ENCODE assay signal across 14 mouse cellular contexts in genomic region chr10:80989446-80989845, GRCm38 (mm10). TPM values are rescaled to one million over a fixed set of nuclear protein-coding genes. Genes with fewer than 3 reads are reported as not detected.
DNase-seq lines count a peak whose midpoint lies in the region.
"Had no signal": no experiment of that assay in that cellular context is flagged by ENCODE, and none has a peak within 500 bp of the region (broad histone marks: within the 10 kb centered on the region; RNA-seq: fewer than 3 reads in every experiment).

No protein-coding gene starts in this region.

- peak; percentile 32 for DNase-seq in 416B (ENCODE audit: low read depth)
- DNase-seq in A20 (ENCODE audit: low read depth, low spot score): peak; percentile 92
- DNase-seq in T-cell, adult 2 months (ENCODE audit: low spot score): peak; percentile 47
- peak; percentile 49 for DNase-seq in naive thymus-derived CD4-positive, alpha-beta T cell, adult 2 months (ENCODE audit: low read depth)
- no peak for DNase-seq in urinary bladder, postnatal 25 days (ENCODE audit: low spot score)
- no peak for DNase-seq in cerebellum, postnatal 4 days (ENCODE audit: low spot score in 2 of 2)
- DNase-seq in left cerebral cortex, postnatal 36 days (ENCODE audit: low spot score in 2 of 2): no peak
- DNase-seq: adrenal gland, postnatal 10 days; cerebellum, postnatal 10 days; gastrocnemius, postnatal 25 days; kidney, adult 2 months; kidney, postnatal 14 days; layer of hippocampus, adult 9-11 months had no signal

- intact Hi-C loops in left cerebral cortex, postnatal 36 days (cut with DNase I): no loop called here

RNA-seq across cellular contexts. Expression of gene Gng7, which starts 25.3 kb away (rescaled TPM):
- total RNA-seq in left cerebral cortex, postnatal 36 days (2021): 100 to 1,000 TPM in 1 of 2 experiments, 10 to 100 TPM in 1; 97.9 to 136 TPM

RNA-seq across cellular contexts. Expression of gene Diras1, which starts 36.0 kb away (rescaled TPM):
- total RNA-seq in left cerebral cortex, postnatal 36 days (2021): 100 to 1,000 TPM; 102 to 111 TPM
- total RNA-seq: hematopoietic stem cell, adult 5-6 weeks had no signal

RNA-seq across cellular contexts. Expression of gene Slc39a3, which starts 47.8 kb away (rescaled TPM):
- 10 to 100 TPM; 66.9 to 74.2 TPM for total RNA-seq in left cerebral cortex, postnatal 36 days (2021)

RNA-seq across cellular contexts. Expression of gene Gadd45b, which starts 59.6 kb away (rescaled TPM):
- 10 to 100 TPM; 17.4 to 23.9 TPM for total RNA-seq in left cerebral cortex, postnatal 36 days (2021)

Comparison
In these comparisons a context has a peak if more than half of its experiments do, and no peak if none do; other contexts are left out.
1. DNase-seq: peak in 416B (single experiment), A20 (single experiment), T-cell, adult 2 months (single experiment) and naive thymus-derived CD4-positive, alpha-beta T cell, adult 2 months (single experiment); none in urinary bladder, postnatal 25 days (single experiment), cerebellum, postnatal 4 days (0 of 2) and left cerebral cortex, postnatal 36 days (0 of 2).